Mouse (Mus musculus): Measurements from ENCODE around the gene Mgrn1. TPM values are rescaled to one million over a fixed set of nuclear protein-coding genes. Genes with fewer than 3 reads are reported as not detected.

Mgrn1 gene
- total and polyA plus RNA-seq, 2 experiments from 2014 or later = 117 to 221 TPM

DNA sequence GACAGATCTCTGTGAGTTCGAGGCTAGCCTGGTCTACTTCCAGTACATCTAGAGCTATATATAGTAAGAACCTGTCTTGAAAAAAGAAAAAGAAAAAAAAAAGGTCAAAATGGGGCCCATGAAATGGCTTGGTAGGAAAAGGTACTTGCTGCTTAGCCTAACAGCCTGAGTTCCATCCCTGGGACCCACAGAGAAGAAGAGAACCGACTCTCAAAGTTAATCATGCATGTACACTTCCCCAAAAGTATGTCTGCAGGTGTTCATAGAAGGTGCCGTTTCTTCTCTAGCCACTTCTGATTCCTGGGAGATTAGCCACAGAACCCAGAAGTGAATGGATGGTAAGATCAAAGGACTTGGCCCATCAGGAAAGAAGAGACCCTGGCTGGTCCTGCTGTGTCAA is 82.4 kb downstream of the Mgrn1 start:
- peaks cover 9% of the 10 kb centered on the region for H3K36me3 ChIP-seq (ENCODE audit: insufficient read depth, low read length)
- no peak for DNase-seq (ENCODE audit: low spot score)
- no peak overlapping the region for H3K4me3 ChIP-seq (ENCODE audit: low read depth, low read length)

GRCm38 (mm10) chr16:4969055-4969843 is 83.2 kb downstream of the Mgrn1 start:
- no peaks in the 10 kb centered on the region for H3K9me3 ChIP-seq (ENCODE audit: low read length)
- no peak overlapping the region for H3K4me2 ChIP-seq (ENCODE audit: low read depth, low read length, poor library complexity, severe bottlenecking)
- DNase-seq (ENCODE audit: low spot score) (no peak), ATAC-seq (ENCODE audit: low FRiP score) (no peak)
- 90% methylated on average over 5 of the region's 5 CpGs for WGBS
- peaks cover 9% of the 10 kb centered on the region for H3K36me3 ChIP-seq (ENCODE audit: insufficient read depth, low read length)
- no peak overlapping the region for H3K9ac ChIP-seq (replicated peaks; ENCODE audit: low read length, poor library complexity, severe bottlenecking)
- no peaks in the 10 kb centered on the region for H3K27me3 ChIP-seq (ENCODE audit: insufficient read depth, low read length)
- no peak for TF ChIP-seq CTCF (IDR thresholded peaks at IDR 0.05)
- H3K27ac ChIP-seq (ENCODE audit: low read depth, low read length) = no peak overlapping the region
- peaks cover 3% of the 10 kb centered on the region; the same call in 1 of the 2 replicates for H3K4me1 ChIP-seq (ENCODE audit: insufficient read depth, low read length)
- no peak overlapping the region for H3K4me3 ChIP-seq (ENCODE audit: low read depth, low read length)

More for the DNA sequence above, 82.4 kb downstream of the Mgrn1 start:
- Histone ChIP-seq H3K27me3 (ENCODE audit: insufficient read depth, low read length) (no peaks in the 10 kb centered on the region), H3K4me2 (ENCODE audit: low read depth, low read length, poor library complexity, severe bottlenecking) (no peak overlapping the region), H3K9ac (replicated peaks; ENCODE audit: low read length, poor library complexity, severe bottlenecking) (no peak overlapping the region), H3K9me3 (ENCODE audit: low read length) (no peaks in the 10 kb centered on the region), H3K27ac (ENCODE audit: low read depth, low read length) (no peak overlapping the region), H3K4me1 (ENCODE audit: insufficient read depth, low read length) (peaks cover 3% of the 10 kb centered on the region; the same call in 1 of the 2 replicates)
- TF ChIP-seq CTCF (IDR thresholded peaks at IDR 0.05) = no peak
- no peak for ATAC-seq (ENCODE audit: low FRiP score)
- WGBS = 76% methylated on average over 3 of the region's 3 CpGs

DNA sequence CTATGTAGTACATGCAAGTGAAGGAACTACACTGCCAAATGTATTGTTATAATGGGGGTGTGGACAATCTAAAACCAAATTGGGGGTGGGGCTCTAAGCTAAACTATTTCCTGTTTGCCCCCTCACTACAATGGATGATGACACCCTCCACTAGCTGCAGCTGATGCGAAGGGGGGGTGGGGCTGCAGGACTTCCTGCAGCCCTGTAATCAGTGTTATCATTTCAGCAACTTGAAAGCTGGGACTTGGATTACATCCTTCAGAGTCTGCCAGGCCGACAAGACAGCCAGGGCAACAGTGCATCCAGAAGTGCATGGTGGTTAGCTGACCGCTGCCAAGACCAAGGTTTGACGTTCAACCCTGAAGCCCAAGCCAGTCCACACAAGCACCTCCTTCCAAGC is 85.6 kb downstream of the Mgrn1 start:
- H3K9me3 ChIP-seq (ENCODE audit: low read length) = no peaks in the 10 kb centered on the region
- no peaks in the 10 kb centered on the region for H3K4me1 ChIP-seq (ENCODE audit: insufficient read depth, low read length)
- no peak overlapping the region for H3K4me3 ChIP-seq (ENCODE audit: low read depth, low read length)
- no peak overlapping the region for H3K4me2 ChIP-seq (ENCODE audit: low read depth, low read length, poor library complexity, severe bottlenecking)
- ATAC-seq (ENCODE audit: low FRiP score) = no peak
- no peak for TF ChIP-seq CTCF (IDR thresholded peaks at IDR 0.05)
- WGBS = 88% methylated on average over 4 of the region's 4 CpGs
- H3K27me3 ChIP-seq (ENCODE audit: insufficient read depth, low read length) = no peaks in the 10 kb centered on the region
- no peak overlapping the region for H3K9ac ChIP-seq (replicated peaks; ENCODE audit: low read length, poor library complexity, severe bottlenecking)
- DNase-seq (ENCODE audit: low spot score) = no peak
- no peak overlapping the region for H3K27ac ChIP-seq (ENCODE audit: low read depth, low read length)
- H3K36me3 ChIP-seq (ENCODE audit: insufficient read depth, low read length) = peaks cover 9% of the 10 kb centered on the region

GRCm38 (mm10) chr16:4974521-4974920 is 88.5 kb downstream of the Mgrn1 start:
- Histone ChIP-seq H3K9me3 (ENCODE audit: low read length) (no peaks in the 10 kb centered on the region), H3K36me3 (ENCODE audit: insufficient read depth, low read length) (peaks cover 6% of the 10 kb centered on the region; the same call in 1 of the 2 replicates), H3K4me2 (ENCODE audit: low read depth, low read length, poor library complexity, severe bottlenecking) (no peak overlapping the region), H3K27ac (ENCODE audit: low read depth, low read length) (no peak overlapping the region), H3K9ac (replicated peaks; ENCODE audit: low read length, poor library complexity, severe bottlenecking) (no peak overlapping the region), H3K4me3 (ENCODE audit: low read depth, low read length) (no peak overlapping the region), H3K4me1 (ENCODE audit: insufficient read depth, low read length) (no peaks in the 10 kb centered on the region), H3K27me3 (ENCODE audit: insufficient read depth, low read length) (no peaks in the 10 kb centered on the region)
- DNase-seq (ENCODE audit: low spot score) (peak; percentile 16), ATAC-seq (ENCODE audit: low FRiP score) (no peak)
- no peak for TF ChIP-seq CTCF (IDR thresholded peaks at IDR 0.05)
- WGBS = 73% methylated on average over 5 of the region's 5 CpGs

DNA sequence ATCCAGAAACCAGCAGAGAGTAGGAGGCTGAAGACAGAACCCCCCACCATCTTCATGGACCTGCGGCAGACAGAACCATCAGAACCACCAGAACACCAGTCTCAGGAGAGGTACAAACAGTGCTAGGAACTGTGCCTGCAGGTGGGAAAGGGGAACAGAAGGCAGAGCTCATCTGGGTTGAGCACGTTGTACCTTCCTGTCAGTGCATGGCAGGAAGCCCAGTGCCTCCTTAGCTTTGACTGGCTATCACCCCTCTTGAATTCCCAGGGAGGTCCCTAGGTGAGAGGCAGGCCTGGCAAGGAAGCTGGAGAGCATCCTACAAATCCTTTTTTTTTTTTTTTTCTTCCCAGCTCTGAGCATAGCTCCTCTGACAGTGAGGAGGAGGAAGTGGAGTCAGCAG is 90.1 kb downstream of the Mgrn1 start:
- no peak for TF ChIP-seq CTCF (IDR thresholded peaks at IDR 0.05)
- Histone ChIP-seq H3K36me3 (ENCODE audit: insufficient read depth, low read length) (0 out of 2 replicates have a peak, but pooled peaks cover 3% of the 10 kb centered on the region), H3K27me3 (ENCODE audit: insufficient read depth, low read length) (no peaks in the 10 kb centered on the region), H3K27ac (ENCODE audit: low read depth, low read length) (no peak overlapping the region), H3K9me3 (ENCODE audit: low read length) (no peaks in the 10 kb centered on the region), H3K4me1 (ENCODE audit: insufficient read depth, low read length) (no peaks in the 10 kb centered on the region), H3K4me2 (ENCODE audit: low read depth, low read length, poor library complexity, severe bottlenecking) (no peak overlapping the region), H3K9ac (replicated peaks; ENCODE audit: low read length, poor library complexity, severe bottlenecking) (no peak overlapping the region), H3K4me3 (ENCODE audit: low read depth, low read length) (no peak overlapping the region)
- DNase-seq (ENCODE audit: low spot score) = no peak
- WGBS = 70% methylated on average over 2 of the region's 2 CpGs
- no peak for ATAC-seq (ENCODE audit: low FRiP score)

- no peak for TF ChIP-seq CTCF (IDR thresholded peaks at IDR 0.05)
- 71% methylated on average over 5 of the region's 5 CpGs for WGBS
- DNase-seq (ENCODE audit: low spot score) (no peak), ATAC-seq (ENCODE audit: low FRiP score) (no peak)
- Histone ChIP-seq H3K9me3 (ENCODE audit: low read length) (no peaks in the 10 kb centered on the region), H3K36me3 (ENCODE audit: insufficient read depth, low read length) (no peaks in the 10 kb centered on the region), H3K27me3 (ENCODE audit: insufficient read depth, low read length) (no peaks in the 10 kb centered on the region), H3K4me3 (ENCODE audit: low read depth, low read length) (no peak overlapping the region), H3K4me1 (ENCODE audit: insufficient read depth, low read length) (no peaks in the 10 kb centered on the region), H3K9ac (replicated peaks; ENCODE audit: low read length, poor library complexity, severe bottlenecking) (0 out of 2 replicates have a peak overlapping the region, but pooled peaks have one; percentile 33), H3K27ac (ENCODE audit: low read depth, low read length) (no peak overlapping the region), H3K4me2 (ENCODE audit: low read depth, low read length, poor library complexity, severe bottlenecking) (no peak overlapping the region)
These were observed 92.4 kb downstream of the Mgrn1 start for GRCm38 (mm10) chr16:4978275-4979051.
